Mouse (Mus musculus): ENCODE data around the gene Man1c1. TPM values are rescaled to one million over a fixed set of nuclear protein-coding genes. Genes with fewer than 3 reads are reported as not detected.

Gene Man1c1
- total RNA-seq, 2 experiments from 2014 or later = 26.9 to 28.3 TPM

DNA sequence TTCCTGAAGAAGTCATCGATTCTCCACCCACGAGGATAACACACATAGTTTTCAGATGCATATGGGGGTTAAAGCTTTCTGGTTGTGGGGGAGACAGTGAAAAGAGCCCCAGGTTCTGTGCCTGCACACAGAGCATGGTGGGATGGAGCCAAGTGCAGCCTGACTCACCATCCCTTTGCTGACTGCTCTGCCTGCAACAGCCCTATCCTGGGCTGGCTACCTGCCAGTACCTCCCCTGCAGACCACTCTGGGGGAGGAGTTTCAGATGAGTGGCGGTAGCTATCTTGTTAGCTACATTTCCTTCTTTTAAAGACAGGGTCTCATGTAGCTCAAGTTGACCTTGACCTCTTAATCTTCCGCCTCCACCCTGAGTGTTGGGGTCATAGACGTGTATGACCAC, 125.7 kb downstream of the Man1c1 start:
- no peak for DNase-seq

DNA sequence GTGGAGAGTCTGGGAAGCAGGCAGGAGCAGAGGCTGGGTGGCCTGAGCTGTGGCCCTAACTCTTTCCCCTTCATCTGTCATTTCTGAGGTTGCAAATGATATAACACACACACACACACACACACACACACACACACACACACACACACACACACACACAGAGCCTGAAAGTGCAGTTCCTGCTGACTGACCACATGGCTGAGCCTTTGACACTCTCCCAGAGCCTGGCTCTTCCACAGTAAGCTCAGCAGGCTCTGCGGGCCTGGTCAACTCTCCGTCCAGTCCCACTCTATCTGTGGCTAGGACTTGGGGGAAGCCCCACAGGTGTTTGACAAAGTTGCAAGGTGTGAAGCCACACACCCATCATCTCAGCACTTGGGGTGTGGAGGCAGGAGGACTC, 126.8 kb downstream of the Man1c1 start:
- DNase-seq = no peak

DNA sequence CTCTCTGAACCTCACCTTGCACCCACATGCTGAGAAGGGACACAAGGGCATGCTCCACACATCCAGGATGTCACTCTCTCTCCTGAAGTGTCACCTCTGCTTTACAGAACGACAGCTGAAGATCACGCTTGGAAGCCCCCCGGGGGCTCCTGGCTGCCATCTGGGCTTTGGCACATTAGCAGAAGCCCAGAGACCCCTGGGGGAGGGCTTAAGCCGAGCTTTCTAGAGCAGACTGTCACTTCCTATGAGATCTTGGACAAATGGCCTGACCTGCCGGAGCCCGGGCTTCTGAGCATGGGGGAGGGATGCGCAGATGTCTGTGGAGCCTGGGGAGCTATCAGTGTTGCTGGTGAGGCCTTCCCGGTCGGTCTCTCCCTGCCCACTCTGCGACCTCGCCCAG, 128.6 kb downstream of the Man1c1 start:
- DNase-seq = no peak

DNA sequence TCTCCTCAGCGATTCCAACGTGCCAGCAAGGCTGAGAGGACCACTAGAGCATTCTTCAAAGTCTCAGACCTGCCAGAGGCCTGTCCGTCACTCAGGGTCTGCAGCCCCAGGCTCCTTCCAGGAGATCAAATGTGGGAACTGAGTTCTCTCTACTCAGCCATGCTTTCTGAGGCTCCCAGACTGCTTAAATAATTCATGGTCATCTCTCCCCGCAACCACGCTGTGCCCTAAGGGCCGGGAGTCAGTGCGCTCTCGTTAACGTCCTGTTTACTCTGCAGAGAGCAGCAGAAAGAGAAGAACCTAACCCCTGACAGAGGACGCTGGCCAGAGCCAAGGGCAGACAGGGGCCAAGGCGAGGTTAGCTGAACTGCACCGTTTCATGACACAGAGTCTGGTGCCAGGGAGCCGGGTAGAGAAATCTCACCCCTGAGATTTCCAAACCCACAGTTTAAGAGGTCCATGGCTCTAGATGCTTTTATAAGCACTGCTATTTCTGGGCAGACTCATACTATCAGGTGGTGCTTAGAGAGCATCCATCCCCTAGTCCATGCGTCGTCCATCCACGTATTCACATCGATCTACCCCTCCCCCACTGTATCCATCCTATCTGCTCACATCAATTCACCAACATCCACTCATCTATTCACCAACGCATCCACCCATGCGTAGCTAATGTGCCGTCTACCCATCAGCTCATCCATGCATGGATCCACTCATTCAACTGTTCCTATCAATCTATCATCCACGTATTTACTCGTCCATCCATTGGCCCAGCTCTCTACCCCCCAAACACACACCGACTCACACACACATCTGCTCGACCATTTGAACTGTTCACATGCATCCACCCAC, 131.4 kb downstream of the Man1c1 start:
- DNase-seq = no peak

DNA sequence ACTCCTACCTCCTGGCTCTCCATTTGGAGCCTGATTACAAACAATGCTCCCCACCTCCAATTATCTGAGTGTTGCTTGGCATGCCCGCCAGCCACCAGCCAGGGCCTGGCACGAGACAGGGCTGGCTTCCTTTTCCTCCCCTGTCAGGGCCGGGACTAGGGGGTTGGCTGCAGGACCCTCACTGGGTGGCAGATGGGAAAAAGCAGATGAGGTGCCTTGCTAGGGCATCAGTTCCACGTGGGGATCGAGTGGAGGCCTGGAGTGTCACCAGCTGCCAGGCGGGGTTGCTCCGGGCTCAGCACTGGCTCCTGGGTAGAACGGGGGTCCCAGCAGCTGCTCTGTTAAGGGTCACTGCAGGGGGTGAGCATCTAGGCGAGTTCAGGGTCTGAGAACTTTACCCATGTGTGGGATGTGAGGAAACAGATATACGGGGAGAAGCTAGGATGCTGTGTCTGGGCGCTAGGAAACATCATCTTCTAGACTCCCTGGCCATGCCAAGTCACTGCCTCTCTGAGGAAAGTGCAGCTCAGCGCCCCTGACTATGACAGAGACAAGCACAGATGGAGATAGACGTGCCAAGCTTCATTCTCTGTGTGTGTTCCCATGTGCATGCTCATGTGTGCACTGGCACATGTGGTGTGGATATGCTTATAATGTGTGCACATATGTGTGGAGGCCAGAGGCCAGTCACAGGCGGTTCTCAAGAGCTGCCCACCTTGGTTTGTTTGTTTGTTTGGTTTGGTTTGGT, 133.2 kb downstream of the Man1c1 start:
- DNase-seq = no peak

DNA sequence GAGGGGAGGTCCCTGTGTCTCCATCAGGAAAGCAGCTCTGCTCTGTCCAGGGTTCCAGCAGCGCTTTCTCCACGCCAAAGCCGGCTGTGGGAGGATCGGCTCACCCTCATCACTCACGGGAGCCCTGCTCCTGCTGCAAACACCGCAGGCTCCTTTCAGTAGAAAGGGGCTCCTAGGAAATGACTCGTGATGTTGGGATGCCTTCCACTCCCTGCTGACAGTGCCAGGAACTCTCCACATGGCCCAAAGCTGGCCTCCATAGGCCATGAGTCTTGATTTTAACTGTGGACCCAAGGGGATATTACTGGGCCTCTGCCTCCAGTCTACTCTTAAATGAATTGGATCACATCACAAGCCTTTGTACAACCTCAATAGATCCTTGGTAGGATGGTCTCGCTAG, 134.3 kb downstream of the Man1c1 start:
- DNase-seq = no peak

DNA sequence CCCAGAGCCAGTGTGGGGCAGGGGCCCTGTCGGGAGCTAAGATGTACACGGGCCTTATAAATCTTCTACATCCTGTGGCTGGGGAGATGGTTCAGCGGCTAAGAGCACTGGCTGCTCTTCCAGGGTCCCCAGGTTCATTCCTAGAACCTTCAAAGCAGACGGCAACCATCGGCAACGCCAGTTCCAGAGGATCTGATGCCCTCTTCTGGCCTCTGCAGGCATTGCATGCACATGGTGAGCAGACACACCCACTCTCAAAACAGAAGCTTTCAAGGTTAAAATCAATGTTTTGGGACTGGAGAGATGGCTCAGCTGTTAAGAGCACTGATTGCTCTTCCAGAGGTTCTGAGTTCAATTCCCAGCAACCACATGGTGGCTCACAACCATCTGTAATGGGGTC, 134.9 kb downstream of the Man1c1 start:
- no peak for DNase-seq

DNA sequence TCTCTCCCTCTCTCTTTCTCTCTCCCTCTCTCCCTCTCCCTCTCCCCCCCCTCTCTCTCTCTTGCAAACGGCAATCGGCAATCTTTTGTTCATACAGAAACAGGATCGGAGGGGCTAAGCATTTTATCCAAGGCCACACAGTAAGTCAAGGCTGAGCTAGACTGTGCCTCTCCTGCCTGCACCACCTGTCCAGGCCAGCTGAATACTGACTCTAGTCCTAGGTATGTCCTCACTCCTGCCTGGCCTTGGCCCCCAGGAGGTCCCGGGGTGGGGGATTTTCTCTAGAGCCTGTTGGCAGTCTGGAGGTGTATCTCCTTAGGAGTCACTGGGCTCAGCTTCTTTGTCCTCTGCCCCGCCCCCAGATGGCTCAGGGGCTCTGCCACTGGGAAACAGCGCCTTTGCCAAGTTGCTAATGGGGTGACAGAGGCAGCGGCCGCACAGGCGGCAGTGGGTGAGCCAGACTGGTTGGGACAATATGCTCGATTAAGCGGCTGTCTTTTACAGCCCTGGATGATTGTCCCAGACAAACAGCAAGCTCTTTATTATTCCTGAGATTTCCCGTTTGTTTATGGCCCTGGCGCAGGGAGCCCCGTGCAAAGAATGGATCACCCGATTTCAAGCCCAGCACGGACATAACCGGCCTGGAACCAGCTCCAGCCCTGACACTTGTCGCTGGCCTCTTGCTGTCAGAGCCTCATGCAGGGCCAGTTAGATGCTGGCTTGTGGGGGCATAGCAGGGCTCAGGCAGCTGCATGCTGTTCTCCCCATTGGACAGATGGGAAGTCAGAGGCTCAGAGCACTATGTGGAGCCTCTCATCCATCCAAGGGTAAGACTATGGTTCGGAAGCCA, 136.5 kb downstream of the Man1c1 start:
- DNase-seq = no peak

DNA sequence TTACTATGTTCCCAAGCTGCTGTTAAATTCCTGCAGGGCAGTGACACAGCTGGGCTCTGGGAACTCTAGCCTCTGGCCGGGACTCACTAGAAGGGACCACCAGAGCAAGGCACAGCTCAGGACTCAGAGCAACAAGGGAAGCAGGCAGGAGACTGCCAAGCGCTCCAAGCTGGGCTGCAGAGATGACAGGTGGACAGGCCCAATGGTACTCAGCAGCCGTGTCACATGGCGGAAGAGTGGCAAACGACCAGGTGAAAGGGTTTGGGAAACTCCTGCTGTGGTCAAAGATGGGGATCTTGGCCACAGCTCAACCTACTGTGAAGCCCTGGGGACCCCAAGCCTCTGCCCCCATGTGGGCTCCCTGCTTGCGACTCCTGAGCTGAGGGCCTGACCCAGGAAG, 140.0 kb downstream of the Man1c1 start:
- DNase-seq = no peak

DNA sequence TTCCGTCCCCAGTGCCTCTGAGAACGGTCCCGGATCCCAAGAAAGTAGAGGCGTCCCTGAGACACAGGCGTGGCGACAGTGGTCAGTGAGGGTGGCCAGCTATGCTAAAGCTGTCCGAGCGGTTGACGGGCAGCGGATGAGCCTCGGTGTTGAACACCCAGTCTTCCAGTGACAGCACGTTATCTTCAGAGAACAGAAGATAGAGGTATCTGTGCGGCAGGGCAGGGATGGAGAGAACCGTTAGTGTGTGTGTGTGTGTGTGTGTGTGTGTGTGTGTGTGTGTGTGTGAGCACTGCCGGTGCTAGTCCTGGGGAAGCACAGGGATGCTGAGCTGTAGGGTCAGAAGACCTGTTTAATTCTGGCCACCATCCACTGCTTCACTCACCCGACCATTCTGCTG, 140.5 kb downstream of the Man1c1 start:
- no peak for DNase-seq

DNA sequence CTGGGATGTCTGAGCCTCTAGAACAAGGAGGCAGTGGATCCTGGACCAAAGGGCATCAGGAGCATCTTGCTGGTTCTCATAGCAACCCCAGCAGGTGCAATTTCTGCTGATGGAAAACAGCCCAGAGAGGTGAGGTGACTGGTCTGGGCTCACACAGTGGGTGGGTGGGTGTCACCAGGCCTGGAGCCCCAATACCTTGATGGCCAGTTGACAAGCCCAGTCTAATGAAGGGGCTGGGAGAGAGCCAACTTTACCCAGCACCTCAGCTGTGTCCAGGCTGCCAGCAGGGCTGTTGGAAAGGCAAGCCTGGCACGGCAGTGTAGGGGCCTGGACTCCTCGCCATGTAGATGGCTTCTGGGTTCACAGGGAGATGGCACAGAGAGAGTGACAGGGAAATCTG, 142.1 kb downstream of the Man1c1 start:
- no peak for DNase-seq

DNA sequence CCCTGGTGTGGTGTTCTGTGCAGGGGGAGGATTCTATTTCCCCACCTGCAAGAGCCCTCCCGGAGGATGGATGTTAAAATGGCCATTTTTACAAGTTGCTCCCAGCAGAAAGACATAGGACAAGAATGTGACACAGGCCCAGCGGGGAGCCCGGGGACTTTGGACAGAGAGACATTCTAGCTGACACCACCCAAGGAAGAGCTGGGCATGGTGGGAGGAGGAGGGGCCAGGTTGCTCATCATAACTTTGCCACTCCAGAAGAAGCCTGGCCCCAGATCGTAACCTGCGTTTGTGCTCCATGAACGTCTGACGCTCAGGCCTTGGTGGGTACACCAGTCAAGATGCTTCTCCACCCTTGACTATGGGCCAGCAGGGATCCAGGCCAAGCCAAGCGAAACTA, 143.4 kb downstream of the Man1c1 start:
- no peak for DNase-seq

DNA sequence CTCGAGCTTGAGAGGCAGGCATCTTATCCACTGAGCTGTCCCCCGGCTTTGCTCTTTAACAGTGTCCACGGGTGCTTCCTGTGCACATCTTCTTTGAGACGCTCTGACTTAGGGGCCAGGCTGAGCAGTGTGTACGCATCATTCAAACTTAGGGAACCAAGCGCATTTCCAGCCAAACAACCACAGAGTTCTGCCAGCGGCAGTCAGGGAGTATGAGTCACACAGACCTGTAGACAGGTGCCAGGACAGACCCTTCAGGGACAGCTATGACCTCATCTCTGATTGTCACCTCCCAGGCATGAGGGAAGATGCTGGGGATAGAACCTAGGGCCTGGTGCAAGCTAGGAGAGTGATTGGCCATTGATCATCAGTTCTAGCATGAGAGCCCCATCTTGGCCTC, 144.9 kb downstream of the Man1c1 start:
- no peak for DNase-seq

DNA sequence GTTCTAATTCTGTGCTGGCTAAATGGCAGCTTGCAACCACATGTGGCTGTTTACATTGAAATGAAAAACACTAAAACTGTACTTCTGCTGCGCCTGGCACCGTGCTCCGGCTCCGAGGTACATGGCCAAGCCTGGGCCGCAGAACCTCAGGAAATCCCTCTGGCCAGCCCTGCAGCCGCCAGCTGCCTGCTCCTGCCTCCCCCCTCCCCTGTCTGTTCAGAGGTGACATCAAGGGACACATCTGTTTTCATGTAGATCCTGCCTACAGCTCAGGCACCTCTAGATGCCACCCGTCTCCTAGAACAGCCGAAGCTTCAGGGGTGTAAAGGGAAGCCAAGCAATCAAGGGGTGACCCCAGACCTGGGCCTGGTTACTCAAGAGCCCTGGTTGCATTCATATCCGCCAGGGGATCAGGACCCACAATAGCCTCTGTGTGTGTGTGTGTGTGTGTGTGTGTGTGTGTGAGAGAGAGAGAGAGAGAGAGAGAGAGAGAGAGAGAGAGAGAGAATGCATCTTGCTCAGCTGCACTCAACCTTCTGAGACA, 145.4 kb downstream of the Man1c1 start:
- DNase-seq = peak in 1 of 2 experiments; percentile 26

DNA sequence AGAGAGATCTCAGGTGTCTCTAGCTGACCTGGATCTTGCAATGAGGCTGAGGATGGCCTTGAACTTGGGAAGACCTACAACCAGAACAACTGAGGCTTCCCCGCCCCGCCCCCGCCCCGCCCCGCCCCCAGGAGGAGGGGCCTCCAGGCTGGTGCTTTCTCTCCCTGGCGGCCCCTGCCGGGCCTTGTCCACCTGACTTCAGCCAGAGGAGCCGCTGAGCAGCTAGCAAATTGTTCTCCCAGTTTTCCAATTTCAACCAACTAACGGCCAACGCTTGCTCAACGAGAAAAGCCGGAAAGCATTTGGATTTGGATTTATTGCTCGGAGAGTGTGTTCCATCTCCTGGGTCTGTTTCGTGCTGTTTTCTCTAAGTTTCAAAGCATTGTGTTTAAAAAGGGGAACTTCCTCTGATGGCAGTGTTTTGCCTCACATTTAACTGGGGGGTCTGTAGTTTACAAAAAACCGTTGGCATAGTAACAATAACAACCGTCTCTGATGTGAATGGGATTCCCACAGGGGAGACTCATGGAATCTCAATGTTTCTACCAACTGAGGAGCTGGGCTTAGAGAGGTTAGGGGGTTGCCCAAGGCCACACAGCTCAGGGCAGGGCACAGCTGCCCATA, 146.4 kb downstream of the Man1c1 start:
- DNase-seq = peak; percentile 42 to 43

DNA sequence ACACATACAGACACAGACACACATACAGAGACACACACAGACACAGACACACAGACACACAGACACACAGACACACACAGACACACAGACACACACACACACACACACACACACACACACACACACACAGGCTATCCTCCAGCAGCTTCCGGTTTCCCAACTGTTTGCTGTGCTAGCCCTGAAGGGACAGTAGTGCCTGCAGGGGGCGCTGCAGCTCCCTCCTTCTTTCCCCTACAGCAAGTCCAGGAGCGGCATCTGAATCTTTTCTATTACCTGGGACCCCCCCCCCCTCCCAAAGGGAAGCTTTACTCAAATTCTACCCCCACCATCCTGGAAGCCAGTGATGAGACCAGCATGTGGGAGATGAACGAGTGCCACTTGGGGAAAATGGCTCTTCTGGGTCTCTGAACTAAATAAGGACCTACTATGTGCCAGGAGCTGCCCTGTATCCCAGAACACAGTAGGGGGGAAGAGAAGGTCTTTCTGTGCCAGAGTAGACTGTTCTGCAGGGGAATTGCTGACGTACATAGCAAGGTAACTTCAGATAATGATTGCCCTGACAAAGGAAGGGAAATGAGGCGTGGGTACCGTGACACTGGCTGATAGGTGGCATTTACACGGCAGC, 148.0 kb downstream of the Man1c1 start:
- no peak for DNase-seq

DNA sequence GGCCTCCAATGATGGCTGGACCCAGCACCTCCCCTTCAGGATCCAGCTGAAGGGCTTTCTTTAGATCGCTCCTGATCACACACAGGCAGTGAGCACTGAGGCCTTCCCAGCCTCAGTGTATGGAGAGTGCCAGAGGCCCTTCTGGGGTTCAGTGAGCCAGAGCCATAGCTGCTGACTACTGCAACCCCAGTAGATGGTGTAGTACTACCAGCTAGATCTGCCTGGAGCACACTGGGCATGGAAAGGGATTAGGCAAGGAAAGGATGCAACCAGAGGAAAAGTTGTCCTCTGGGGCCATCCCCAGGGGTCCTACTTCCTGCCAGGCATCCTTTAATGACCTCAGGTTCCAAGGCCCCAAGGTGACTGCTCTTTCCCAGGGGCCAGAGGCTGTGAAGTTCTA, 150.5 kb downstream of the Man1c1 start:
- no peak for DNase-seq

DNA sequence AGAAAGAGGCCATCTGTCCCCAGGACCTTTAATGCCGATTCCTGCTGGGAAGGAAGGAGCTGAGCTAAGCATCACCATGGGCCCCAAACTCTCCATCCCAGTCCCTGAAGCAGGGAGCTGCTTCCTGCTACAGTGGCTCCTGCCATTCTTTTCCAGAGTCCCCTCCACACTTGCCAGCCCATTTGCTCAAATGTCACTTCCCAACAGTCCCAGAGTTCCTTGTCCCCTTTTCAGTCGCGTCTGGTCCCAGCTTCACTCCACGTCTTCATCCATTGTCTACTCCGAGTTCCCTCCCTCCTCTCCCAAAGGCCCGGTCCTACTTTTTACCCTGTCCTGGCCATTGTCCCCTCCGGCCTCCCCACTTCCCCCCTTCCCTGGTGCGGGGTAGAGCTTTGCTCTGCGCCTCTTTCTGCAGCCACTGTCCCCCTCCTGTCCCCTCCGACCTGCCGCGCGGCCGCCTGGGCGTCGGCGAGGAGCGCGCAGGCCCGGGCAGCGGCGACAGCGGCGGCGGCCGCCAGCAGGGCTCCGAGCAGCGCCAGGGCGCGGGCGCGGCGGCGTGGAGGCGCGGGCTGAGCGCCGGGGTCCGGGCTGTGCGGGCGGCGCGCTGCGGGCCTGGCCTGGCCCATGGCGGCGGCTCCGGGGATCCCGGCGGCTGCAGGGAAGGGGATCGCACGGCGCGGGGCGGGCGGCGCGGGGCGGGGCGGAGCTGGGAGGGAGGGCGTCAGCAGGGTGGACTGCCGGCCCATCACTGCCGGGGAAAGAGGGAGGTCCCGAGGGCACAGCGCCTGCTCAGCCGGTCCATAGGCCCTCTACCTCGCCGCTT, 152.4 kb downstream of the Man1c1 start, which contains the start of gene Selenon:
Gene Selenon (minus strand): TSS at position 673 of the 823 bp plus-strand sequence.
- peak; percentile 79 to 87 for DNase-seq

DNA sequence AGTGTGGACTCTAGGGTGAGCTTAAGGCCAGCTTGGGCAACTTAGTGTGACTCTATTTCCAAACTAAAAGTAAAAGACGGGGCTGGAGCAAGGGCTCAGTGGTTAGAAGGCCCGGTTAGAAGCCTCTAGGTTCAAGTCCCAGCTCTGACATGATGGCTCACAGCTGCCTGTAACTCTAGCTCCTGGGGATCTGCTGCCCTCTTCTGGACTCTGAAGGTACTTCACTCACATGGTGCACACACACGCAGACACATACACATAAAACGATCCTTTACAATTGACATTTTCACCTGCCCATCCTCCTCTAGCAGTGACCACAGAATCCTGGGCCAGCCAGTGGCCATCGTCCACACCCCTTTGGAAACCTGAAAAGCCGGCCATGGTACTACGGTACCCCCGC, 154.2 kb downstream of the Man1c1 start:
- DNase-seq = no peak

DNA sequence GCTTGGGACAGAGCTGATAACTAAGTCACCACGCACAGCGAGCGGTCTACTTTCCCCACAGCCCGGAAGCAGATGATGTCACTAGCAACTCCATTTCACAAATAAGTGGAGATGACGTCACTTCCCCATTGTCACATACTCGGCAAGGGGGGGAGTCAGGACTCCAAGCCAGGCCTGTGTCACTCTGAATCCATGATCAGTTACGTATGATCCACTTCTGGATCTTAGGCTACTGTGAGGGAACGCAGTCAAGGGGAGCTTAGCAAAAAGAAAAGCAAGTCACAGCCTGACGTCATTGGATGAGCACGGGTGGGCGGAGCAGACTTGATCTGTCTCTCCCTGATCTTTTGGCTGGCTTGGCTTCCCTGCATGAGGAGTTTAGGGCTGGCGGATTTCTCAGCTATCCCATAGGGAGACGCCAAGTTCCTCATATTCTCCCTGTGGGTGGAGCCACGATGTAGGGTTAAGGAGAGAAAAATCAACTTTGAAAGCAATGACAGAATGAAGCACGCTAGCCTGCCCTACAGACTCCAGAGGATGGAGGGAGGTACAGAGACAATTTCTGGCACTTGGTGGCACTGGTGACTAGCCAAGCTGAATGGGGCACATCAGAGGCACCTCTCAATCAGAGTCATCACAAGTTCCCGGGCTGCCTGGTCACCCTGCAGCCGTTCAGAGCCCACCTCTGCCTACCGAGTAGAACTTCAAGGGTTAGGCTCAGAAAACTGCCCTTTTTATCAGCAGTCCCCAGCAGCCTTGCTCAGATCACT, 155.7 kb downstream of the Man1c1 start:
- DNase-seq = peak; percentile 54 to 68
